Mouse (Mus musculus) retina, postnatal 1 day (tissue): ENCODE measurements at regions not wholly inside any gene's neighbourhood (a gene's known extent, or its start where the extent isn't known, plus 50 kb on each side); places are given as distances from the start of the nearest gene placed in this dataset.
"Not testable (repeated sequence)": the region's sequence is repeated elsewhere in the genome, so short reads cannot be mapped to it uniquely, and the experiment has no call there.

Experiments
- DNase-seq: peaks from one replicate; pipeline ENCODE4 v3.0.0-alpha.2; 2012

- no peak for DNase-seq
Observed at GRCm38 (mm10) chr1:189156906-189157305, 149.3 kb upstream of the Kctd3 start.

- DNase-seq = peak; percentile 11
Observed at GRCm38 (mm10) chr1:189154376-189154775, 146.7 kb upstream of the Kctd3 start.

GRCm38 (mm10) chr1:189153150-189153549 is 145.5 kb upstream of the Kctd3 start:
- no peak for DNase-seq

GRCm38 (mm10) chr1:189142982-189143451 is 135.4 kb upstream of the Kctd3 start:
- peak; percentile 30 for DNase-seq

- peak; percentile 29 for DNase-seq
Observed at GRCm38 (mm10) chr1:189142551-189142950, 134.9 kb upstream of the Kctd3 start.

- DNase-seq = no peak
Observed at GRCm38 (mm10) chr1:189141694-189142093, 134.1 kb upstream of the Kctd3 start.

GRCm38 (mm10) chr1:189136731-189137385 is 129.2 kb upstream of the Kctd3 start:
- DNase-seq = no peak

- no peak for DNase-seq
Observed at GRCm38 (mm10) chr1:189135826-189136225, 128.2 kb upstream of the Kctd3 start.

GRCm38 (mm10) chr1:189128706-189129105 is 121.1 kb upstream of the Kctd3 start:
- no peak for DNase-seq

GRCm38 (mm10) chr1:189128246-189128645 is 120.6 kb upstream of the Kctd3 start:
- DNase-seq = peak; percentile 27

GRCm38 (mm10) chr1:189127367-189127766 is 119.7 kb upstream of the Kctd3 start:
- peak; percentile 64 for DNase-seq

- DNase-seq = no peak
Observed at GRCm38 (mm10) chr1:189119941-189120735, 112.5 kb upstream of the Kctd3 start.

GRCm38 (mm10) chr1:189119005-189119404 is 111.4 kb upstream of the Kctd3 start:
- DNase-seq = not testable (repeated sequence)

- no peak for DNase-seq
Observed at GRCm38 (mm10) chr1:189118582-189118981, 110.9 kb upstream of the Kctd3 start.

- no peak for DNase-seq
Observed at GRCm38 (mm10) chr1:189115914-189116313, 108.3 kb upstream of the Kctd3 start.

GRCm38 (mm10) chr1:189115279-189115678 is 107.6 kb upstream of the Kctd3 start:
- no peak for DNase-seq

- DNase-seq = no peak
Observed at GRCm38 (mm10) chr1:189108260-189109035, 100.8 kb upstream of the Kctd3 start.

GRCm38 (mm10) chr1:189107841-189108240 is 100.2 kb upstream of the Kctd3 start:
- DNase-seq = peak; percentile 25

GRCm38 (mm10) chr1:189107156-189107555 is 99.5 kb upstream of the Kctd3 start:
- DNase-seq = no peak

- no peak for DNase-seq
Observed at GRCm38 (mm10) chr1:189105276-189105675, 97.6 kb upstream of the Kctd3 start.

GRCm38 (mm10) chr1:189102781-189103180 is 95.1 kb upstream of the Kctd3 start:
- no peak for DNase-seq

- DNase-seq = no peak
Observed at GRCm38 (mm10) chr1:189099121-189099520, 91.5 kb upstream of the Kctd3 start.

- peak; percentile 19 for DNase-seq
Observed at GRCm38 (mm10) chr1:189092819-189093218, 85.2 kb upstream of the Kctd3 start.
